In genomic region chr10:94035658-94036374, GRCm38 (mm10) we compare ENCODE assay signal across 8 mouse cellular contexts. TPM values are rescaled to one million over a fixed set of nuclear protein-coding genes. Genes with fewer than 3 reads are reported as not detected.
DNase-seq lines count a peak whose midpoint lies in the region; ATAC-seq lines count a peak whose summit lies in the region.

TSS of gene Vezt (minus strand) at chr10:94035817.
TSS of gene Fgd6 (plus strand) at chr10:94036001.

- peak; percentile 86 for ATAC-seq in inflammation-experienced regulatory T-cells, adult 6 months
- peak; percentile 96 for ATAC-seq in megakaryocyte-erythroid progenitor cell, adult 5-6 weeks (replicated peaks; ENCODE audit: low FRiP score, low TSS enrichment, poor library complexity, severe bottlenecking)

- intact Hi-C loops in gastrocnemius, postnatal 14 days (cut with DNase I; ENCODE audit: low total_unique reads): loop anchor here (5.0 kb wide), 1 partner anchor 81 kb away; no protein-coding TSS in a partner anchor
- intact Hi-C loops in left cerebral cortex, postnatal 10 days (cut with DNase I): loop anchor here (1.0 to 5.0 kb wide), 2 partner anchors 51 to 80 kb away; no protein-coding TSS in a partner anchor

- peak; percentile 98 to 100 for DNase-seq in adrenal gland, adult (ENCODE audit: inconsistent age in 2 of 2, low spot score in 1 of 2)
- peak; percentile 100 for DNase-seq in embryo, embryonic 10.5 days (ENCODE audit: low spot score)
- DNase-seq in gastrocnemius, postnatal 14 days: peak; percentile 98
- DNase-seq in left cerebral cortex, postnatal 10 days (ENCODE audit: extremely low spot score in 1 of 2, low spot score in 2 of 2): peak; percentile 98
- DNase-seq in right cerebral cortex, postnatal 25 days: peak; percentile 99
- peak; percentile 97 to 98 for DNase-seq in urinary bladder, postnatal 4 days (ENCODE audit: low spot score in 2 of 2)

RNA-seq across cellular contexts. Expression of gene Vezt, which starts in this region (rescaled TPM):
- total RNA-seq in gastrocnemius, postnatal 14 days (2021): 10 to 100 TPM; 20.4 to 21.2 TPM
- 10 to 100 TPM; 10.3 to 13.7 (median 10.3) TPM for polyA plus RNA-seq in inflammation-experienced regulatory T-cells, adult 6 months (2017; shearing (Covaris generic))
- total RNA-seq in left cerebral cortex, postnatal 10 days (2021): 100 to 1,000 TPM; 107 to 110 TPM
- total RNA-seq in megakaryocyte-erythroid progenitor cell, adult 5-6 weeks (2014; fragmentation: Nextera tagmentation): 17.7 and 21.1 TPM in 2 replicates
- total RNA-seq in megakaryocyte-erythroid progenitor cell, adult 5-6 weeks (2017): 10.6 and 15.6 TPM in 2 replicates

RNA-seq across cellular contexts. Expression of gene Fgd6, which starts in this region (rescaled TPM):
- 1 to 10 TPM; 2.1 to 2.5 TPM for total RNA-seq in gastrocnemius, postnatal 14 days (2021)
- 1 to 10 TPM in 2 of 3 experiments, under 1 TPM in 1; 0.50 to 1.6 (median 1.5) TPM for polyA plus RNA-seq in inflammation-experienced regulatory T-cells, adult 6 months (2017; shearing (Covaris generic))
- 1 to 10 TPM; 5.7 to 6.4 TPM for total RNA-seq in left cerebral cortex, postnatal 10 days (2021)
- total RNA-seq in megakaryocyte-erythroid progenitor cell, adult 5-6 weeks (2014; fragmentation: Nextera tagmentation): 9.2 and 9.6 TPM in 2 replicates
- 2.9 and 3.8 TPM in 2 replicates for total RNA-seq in megakaryocyte-erythroid progenitor cell, adult 5-6 weeks (2017)

Comparison
In these comparisons a context has a peak if more than half of its experiments do, and no peak if none do; other contexts are left out.
1. Peak in every context shown above with its lines: DNase-seq and ATAC-seq.
2. RNA of gene Vezt (total RNA-seq): 107 to 110 TPM in left cerebral cortex, postnatal 10 days; 20.4 to 21.2 TPM in gastrocnemius, postnatal 14 days and 10.6 to 21.1 TPM in megakaryocyte-erythroid progenitor cell, adult 5-6 weeks; every median in the first group is over 4 times any median in the second.